Mouse (Mus musculus) left cerebral cortex, postnatal 10 days (tissue): ENCODE measurements at regions not wholly inside any gene's neighbourhood (a gene's known extent, or its start where the extent isn't known, plus 50 kb on each side); places are given as distances from the start of the nearest gene placed in this dataset.
"Not testable (repeated sequence)": the region's sequence is repeated elsewhere in the genome, so short reads cannot be mapped to it uniquely, and the experiment has no call there.

ENCODE experiments used
- DNase-seq, 2 experiments: peaks; one replicate each; pipeline ENCODE4 v3.0.0; 2021 to 2022; ENCODE audit warnings: low spot score in 2 of 2, mixed read lengths in 1 of 2; ENCODE audit errors: extremely low spot score in 1 of 2
- intact Hi-C: fragments of 180-260 bp; cut with DNase I; formaldehyde crosslinking; loops from one replicate; pipeline ENCODE4 v1.15.1; 2025

GRCm38 (mm10) chr1:189156906-189157305 is 149.3 kb upstream of the Kctd3 start:
- intact Hi-C loops, result no loop called here
- DNase-seq, result no peak

GRCm38 (mm10) chr1:189154376-189154775 is 146.7 kb upstream of the Kctd3 start:
- no peak for DNase-seq

GRCm38 (mm10) chr1:189153150-189153549 is 145.5 kb upstream of the Kctd3 start:
- DNase-seq, result no peak
- intact Hi-C loops, result no loop called here

More at GRCm38 (mm10) chr1:189154376-189154775, 146.7 kb upstream of the Kctd3 start:
- intact Hi-C loops, result no loop called here

GRCm38 (mm10) chr1:189142982-189143451 is 135.4 kb upstream of the Kctd3 start:
- intact Hi-C loops, result no loop called here
- DNase-seq, result no peak

- intact Hi-C loops, result no loop called here
- no peak for DNase-seq
Measured at GRCm38 (mm10) chr1:189142551-189142950, 134.9 kb upstream of the Kctd3 start.

- intact Hi-C loops, result no loop called here
- no peak for DNase-seq
Measured at GRCm38 (mm10) chr1:189141694-189142093, 134.1 kb upstream of the Kctd3 start.

- no peak for DNase-seq
- intact Hi-C loops, result no loop called here
Measured at GRCm38 (mm10) chr1:189136731-189137385, 129.2 kb upstream of the Kctd3 start.

GRCm38 (mm10) chr1:189135826-189136225 is 128.2 kb upstream of the Kctd3 start:
- no peak for DNase-seq
- intact Hi-C loops, result no loop called here

- intact Hi-C loops, result no loop called here
- no peak for DNase-seq
Measured at GRCm38 (mm10) chr1:189128706-189129105, 121.1 kb upstream of the Kctd3 start.

- DNase-seq, intact Hi-C loops: not testable (repeated sequence)
Measured at GRCm38 (mm10) chr1:189128246-189128645, 120.6 kb upstream of the Kctd3 start.

GRCm38 (mm10) chr1:189127367-189127766 is 119.7 kb upstream of the Kctd3 start:
- intact Hi-C loops, result no loop called here
- no peak for DNase-seq

- intact Hi-C loops, result no loop called here
- DNase-seq, result no peak
Measured at GRCm38 (mm10) chr1:189119941-189120735, 112.5 kb upstream of the Kctd3 start.

GRCm38 (mm10) chr1:189119005-189119404 is 111.4 kb upstream of the Kctd3 start:
- DNase-seq, intact Hi-C loops: not testable (repeated sequence)

GRCm38 (mm10) chr1:189118582-189118981 is 110.9 kb upstream of the Kctd3 start:
- intact Hi-C loops, result no loop called here
- no peak for DNase-seq

GRCm38 (mm10) chr1:189115914-189116313 is 108.3 kb upstream of the Kctd3 start:
- intact Hi-C loops, result no loop called here
- DNase-seq, result no peak

GRCm38 (mm10) chr1:189115279-189115678 is 107.6 kb upstream of the Kctd3 start:
- intact Hi-C loops, result no loop called here

GRCm38 (mm10) chr1:189108260-189109035 is 100.8 kb upstream of the Kctd3 start:
- intact Hi-C loops, result no loop called here
- no peak for DNase-seq

More at GRCm38 (mm10) chr1:189115279-189115678, 107.6 kb upstream of the Kctd3 start:
- no peak for DNase-seq

- intact Hi-C loops, result no loop called here
- peak; percentile 31 to 40 for DNase-seq
Measured at GRCm38 (mm10) chr1:189107841-189108240, 100.2 kb upstream of the Kctd3 start.

- intact Hi-C loops, result no loop called here
- DNase-seq, result no peak
Measured at GRCm38 (mm10) chr1:189107156-189107555, 99.5 kb upstream of the Kctd3 start.
